Mouse (Mus musculus) erythroblast, embryonic 14.5 days (primary cell): ENCODE measurements around the gene Gm4559. TPM values are rescaled to one million over a fixed set of nuclear protein-coding genes. Genes with fewer than 3 reads are reported as not detected.
"Not testable (repeated sequence)": the region's sequence is repeated elsewhere in the genome, so short reads cannot be mapped to it uniquely, and the experiment has no call there.

Source experiments
- H3K27me3 ChIP-seq: 2 replicates; pipeline ENCODE4 v1.6.1; 2012; ENCODE audit warnings: inconsistent platforms; ENCODE audit not compliant: control insufficient read depth
- H3K36me3 ChIP-seq: 2 replicates; pipeline ENCODE4 v1.6.1; 2012; ENCODE audit warnings: mild to moderate bottlenecking, inconsistent platforms; ENCODE audit not compliant: control insufficient read depth
- H3K4me1 ChIP-seq: 2 replicates; pipeline ENCODE4 v1.6.1; 2012; ENCODE audit warnings: inconsistent platforms; ENCODE audit not compliant: control insufficient read depth
- H3K4me3 ChIP-seq: replicated peaks from 2 replicates; pipeline ENCODE3; 2012; ENCODE audit warnings: moderate library complexity, mild to moderate bottlenecking, inconsistent platforms
- H3K9me3 ChIP-seq: 2 replicates; pipeline ENCODE4 v1.6.1; 2012; ENCODE audit warnings: low read length, inconsistent platforms, mixed read lengths; ENCODE audit not compliant: control insufficient read depth
- GATA1 ChIP-seq: IDR thresholded peaks from 2 replicates; pipeline ENCODE4 v1.6.1; 2012; ENCODE audit warnings: low read length, inconsistent platforms, mixed read lengths
- TAL1 ChIP-seq: IDR thresholded peaks from 3 replicates; pipeline ENCODE4 v1.6.1; 2012; ENCODE audit warnings: low read length, inconsistent platforms, mixed read lengths
- polyA plus RNA-seq: library from polyadenylated mRNA; stranded (reverse); fragments of >175 nt; gene quantifications from 2 replicates; pipeline ENCODE4 v1.2.3, GENCODE M21; 2012

Gene Gm4559
- polyA plus RNA-seq: not detected in 2 replicates

GRCm38 (mm10) chr7:142274263-142274662 is at the start of gene Gm4559:
Gm4559 (minus strand) TSS chr7:142274363.
- not testable (repeated sequence) for H3K9me3 ChIP-seq, H3K27me3 ChIP-seq, H3K4me3 ChIP-seq, H3K4me1 ChIP-seq, H3K36me3 ChIP-seq

GRCm38 (mm10) chr7:142323396-142324117 is 49.4 kb upstream of the Gm4559 start:
- no peaks in the 10 kb centered on the region for H3K36me3 ChIP-seq
- TF ChIP-seq GATA1 (no peak), TAL1 (no peak)
- H3K9me3 ChIP-seq: no peaks in the 10 kb centered on the region
- H3K4me3 ChIP-seq: no peak overlapping the region
- no peaks in the 10 kb centered on the region for H3K27me3 ChIP-seq
- no peaks in the 10 kb centered on the region for H3K4me1 ChIP-seq

GRCm38 (mm10) chr7:142322641-142323040 is 48.5 kb upstream of the Gm4559 start:
- Histone ChIP-seq H3K9me3 (no peaks in the 10 kb centered on the region), H3K27me3 (no peaks in the 10 kb centered on the region), H3K4me3 (no peak overlapping the region), H3K4me1 (peaks cover 4% of the 10 kb centered on the region), H3K36me3 (no peaks in the 10 kb centered on the region)
- TF ChIP-seq GATA1 (no peak), TAL1 (no peak)

- not testable (repeated sequence) for H3K36me3 ChIP-seq, H3K4me1 ChIP-seq, H3K27me3 ChIP-seq
Observed at GRCm38 (mm10) chr7:142321637-142322306, 47.6 kb upstream of the Gm4559 start.

GRCm38 (mm10) chr7:142320906-142321305 is 46.7 kb upstream of the Gm4559 start:
- Histone ChIP-seq H3K9me3 (no peaks in the 10 kb centered on the region), H3K4me1 (peaks cover 8% of the 10 kb centered on the region), H3K27me3 (no peaks in the 10 kb centered on the region), H3K36me3 (no peaks in the 10 kb centered on the region), H3K4me3 (no peak overlapping the region)
- TF ChIP-seq GATA1 (no peak), TAL1 (no peak)

More at GRCm38 (mm10) chr7:142321637-142322306, 47.6 kb upstream of the Gm4559 start:
- not testable (repeated sequence) for H3K4me3 ChIP-seq, H3K9me3 ChIP-seq

- Histone ChIP-seq H3K27me3 (no peaks in the 10 kb centered on the region), H3K9me3 (no peaks in the 10 kb centered on the region), H3K4me1 (peaks cover 8% of the 10 kb centered on the region), H3K4me3 (no peak overlapping the region), H3K36me3 (no peaks in the 10 kb centered on the region)
- no peak for TF ChIP-seq TAL1
- TF ChIP-seq GATA1: no peak
Observed at GRCm38 (mm10) chr7:142319124-142319523, 45.0 kb upstream of the Gm4559 start.

GRCm38 (mm10) chr7:142317216-142317615 is 43.1 kb upstream of the Gm4559 start:
- H3K9me3 ChIP-seq: no peaks in the 10 kb centered on the region
- TF ChIP-seq TAL1: no peak
- no peak for TF ChIP-seq GATA1
- H3K4me3 ChIP-seq: no peak overlapping the region
- H3K27me3 ChIP-seq: no peaks in the 10 kb centered on the region
- H3K4me1 ChIP-seq: peaks cover 8% of the 10 kb centered on the region
- no peaks in the 10 kb centered on the region for H3K36me3 ChIP-seq

GRCm38 (mm10) chr7:142316558-142316957 is 42.4 kb upstream of the Gm4559 start:
- no peak overlapping the region for H3K4me3 ChIP-seq
- no peak for TF ChIP-seq GATA1
- TF ChIP-seq TAL1: no peak
- peaks cover 8% of the 10 kb centered on the region for H3K4me1 ChIP-seq
- no peaks in the 10 kb centered on the region for H3K36me3 ChIP-seq
- H3K27me3 ChIP-seq: no peaks in the 10 kb centered on the region
- H3K9me3 ChIP-seq: no peaks in the 10 kb centered on the region

DNA sequence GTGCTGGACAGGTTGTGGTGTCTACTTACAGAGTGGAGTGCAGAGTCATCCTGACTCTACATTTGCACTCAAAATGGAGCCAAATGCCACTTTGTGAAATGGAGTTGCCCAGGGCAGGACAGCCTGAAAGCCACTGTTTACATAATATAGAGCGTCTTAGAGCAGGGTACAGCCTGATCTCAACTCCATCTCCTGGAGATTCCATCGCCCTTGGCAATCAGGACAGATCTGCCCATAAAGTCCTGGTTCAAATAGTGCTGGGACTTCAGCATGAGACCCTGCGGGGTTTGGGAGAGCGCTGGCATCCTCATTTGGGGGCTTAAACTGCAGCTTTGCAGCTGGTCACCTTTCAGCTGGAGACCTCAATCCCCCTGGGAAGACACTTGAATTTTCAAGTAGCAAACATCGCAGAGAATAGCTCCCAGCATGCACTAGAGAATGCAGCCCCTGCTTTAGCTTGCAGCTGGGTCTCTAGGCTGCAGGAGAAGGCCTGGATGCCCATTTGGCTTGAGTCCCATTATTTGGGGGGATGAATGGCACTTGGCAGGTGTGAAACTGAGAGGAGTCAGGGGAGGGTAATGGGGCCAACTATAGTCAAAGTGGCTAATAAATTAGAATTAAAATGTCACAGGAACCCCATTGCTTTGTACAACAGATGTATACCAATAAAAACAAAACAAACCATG is 40.6 kb upstream of the Gm4559 start:
- Histone ChIP-seq H3K27me3 (no peaks in the 10 kb centered on the region), H3K9me3 (no peaks in the 10 kb centered on the region), H3K4me1 (peaks cover 8% of the 10 kb centered on the region), H3K4me3 (no peak overlapping the region), H3K36me3 (no peaks in the 10 kb centered on the region)
- TF ChIP-seq TAL1: no peak
- TF ChIP-seq GATA1: no peak

GRCm38 (mm10) chr7:142303929-142304328 is 29.8 kb upstream of the Gm4559 start:
- not testable (repeated sequence) for H3K9me3 ChIP-seq, H3K36me3 ChIP-seq, H3K4me1 ChIP-seq, H3K4me3 ChIP-seq
- peaks cover 23% of the 10 kb centered on the region for H3K27me3 ChIP-seq
